Mouse (Mus musculus) T-helper 17 cell (primary cell): ENCODE data around the gene Ndufa9.

ENCODE experiments used
- in situ Hi-C, 2 experiments: fragments of 300-600 bp; cut with MboI, MseI; formaldehyde crosslinking; loops; 1 replicate in 1 of 2; 2 replicates in 1 of 2; pipeline ENCODE4 v1.15.1; 2025; ENCODE audit warnings: high pct_unique_total_duplicates in 2 of 2

The Ndufa9 gene

GRCm38 (mm10) chr6:126772326-126772725 lies 76.6 kb downstream of the Ndufa9 start:
- in situ Hi-C loops: no loop called here
